Mouse (Mus musculus): ENCODE data around the gene Rbm38.

DNA sequence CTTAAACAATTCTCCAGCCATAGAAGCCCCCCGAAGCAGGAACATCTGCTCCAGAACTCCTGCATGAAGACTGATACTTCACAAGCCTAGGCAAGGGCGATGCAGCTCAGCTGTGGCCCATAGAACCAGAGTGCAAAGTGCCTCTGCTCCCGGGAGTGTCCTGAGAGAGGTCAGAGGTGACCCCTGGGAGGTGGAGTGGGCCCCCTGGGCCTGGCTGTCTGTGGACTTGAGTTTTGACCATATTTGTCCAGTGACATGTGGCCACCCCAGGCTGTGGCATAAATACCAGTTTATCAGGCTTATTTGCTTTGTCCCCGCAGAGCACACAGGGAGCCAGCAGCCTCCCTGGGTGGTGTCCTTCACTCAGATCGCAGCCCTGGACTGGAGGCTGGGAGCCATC lies 20.9 kb downstream of the Rbm38 start:
- TF ChIP-seq CTCF (conservative IDR thresholded peaks at IDR 0.05; ENCODE audit: insufficient read depth, insufficient read length, low read depth, low read length) (no peak), POLR2A (IDR thresholded peaks at IDR 0.05; ENCODE audit: low read depth, low read length) (no peak)

All from kidney, adult 2 months (tissue).